Comparison of ENCODE assay signal across 13 mouse cellular contexts in genomic region chr6:103430933-103431594, GRCm38 (mm10).
DNase-seq lines count a peak whose midpoint lies in the region; ATAC-seq lines count a peak whose summit lies in the region.
"Had no signal": no experiment of that assay in that cellular context is flagged by ENCODE, and none has a peak within 500 bp of the region (broad histone marks: within the 10 kb centered on the region; RNA-seq: fewer than 3 reads in every experiment).

No protein-coding gene starts in this region.

- no peaks in the 10 kb centered on the region for H3K9me3 ChIP-seq in forebrain, embryonic 13.5 days (replicated peaks)
- no peaks in the 10 kb centered on the region for H3K9me3 ChIP-seq in forebrain, embryonic 10.5 days
- H3K9me3 ChIP-seq: heart, embryonic 12.5 days; limb, embryonic 13.5 days had no signal

- peak; percentile 91 for ATAC-seq in forebrain, embryonic 13.5 days
- ATAC-seq in megakaryocyte-erythroid progenitor cell, adult 5-6 weeks (replicated peaks; ENCODE audit: low FRiP score, low TSS enrichment, poor library complexity, severe bottlenecking), result no peak
- ATAC-seq: intestine, embryonic 16.5 days had no signal

- H3K27ac ChIP-seq in forebrain, embryonic 13.5 days, result no peak overlapping the region
- H3K27ac ChIP-seq in forebrain, embryonic 10.5 days, result no peak overlapping the region
- H3K27ac ChIP-seq: limb, embryonic 13.5 days had no signal

- 53% methylated on average over 5 of the region's 5 CpGs for WGBS in forebrain, embryonic 13.5 days
- WGBS in forebrain, embryonic 10.5 days, result 82% methylated on average over 5 of the region's 5 CpGs

- no peaks in the 10 kb centered on the region for H3K36me3 ChIP-seq in forebrain, embryonic 13.5 days (ENCODE audit: poor library complexity, severe bottlenecking)
- H3K36me3 ChIP-seq in forebrain, embryonic 10.5 days (replicated peaks), result no peaks in the 10 kb centered on the region
- H3K36me3 ChIP-seq: heart, embryonic 12.5 days; limb, embryonic 13.5 days had no signal

- H3K4me1 ChIP-seq in forebrain, embryonic 13.5 days, result peaks cover 5% of the 10 kb centered on the region; the same call in 1 of the 2 replicates
- no peaks in the 10 kb centered on the region for H3K4me1 ChIP-seq in forebrain, embryonic 10.5 days
- H3K4me1 ChIP-seq: heart, embryonic 12.5 days; limb, embryonic 13.5 days had no signal

- H3K4me2 ChIP-seq in forebrain, embryonic 13.5 days, result no peak overlapping the region
- H3K4me2 ChIP-seq: heart, embryonic 12.5 days; limb, embryonic 13.5 days had no signal

- no peaks in the 10 kb centered on the region for H3K27me3 ChIP-seq in forebrain, embryonic 13.5 days
- H3K27me3 ChIP-seq in forebrain, embryonic 10.5 days (ENCODE audit: poor library complexity, severe bottlenecking), result no peaks in the 10 kb centered on the region
- H3K27me3 ChIP-seq: heart, embryonic 12.5 days; limb, embryonic 13.5 days had no signal

- H3K4me3 ChIP-seq in forebrain, embryonic 13.5 days, result no peak overlapping the region
- H3K4me3 ChIP-seq in forebrain, embryonic 10.5 days, result no peak overlapping the region
- H3K4me3 ChIP-seq: heart, embryonic 12.5 days; limb, embryonic 13.5 days had no signal

- no peak overlapping the region for H3K9ac ChIP-seq in forebrain, embryonic 13.5 days
- H3K9ac ChIP-seq: heart, embryonic 12.5 days; limb, embryonic 13.5 days had no signal

- intact Hi-C loops in left cerebral cortex, postnatal 14 days (cut with DNase I), result no loop called here

- DNase-seq in forebrain, embryonic 10.5 days (ENCODE audit: extremely low spot score, low spot score), result no peak
- peak; percentile 3 for DNase-seq in right cerebral cortex, adult 18-20 months
- DNase-seq in right cerebral cortex, postnatal 14 days, result no peak
- DNase-seq in left cerebral cortex, postnatal 14 days (ENCODE audit: low spot score in 2 of 2), result peak; percentile 8 to 34
- no peak for DNase-seq in adrenal gland, postnatal 14 days
- no peak for DNase-seq in adrenal gland, postnatal 4 days (ENCODE audit: low spot score in 2 of 2)
- DNase-seq: adrenal gland, postnatal 25 days; lung, postnatal 36 days had no signal

Comparison
In these comparisons a context has a peak if more than half of its experiments do, and no peak if none do; other contexts are left out.
1. DNase-seq: peak in right cerebral cortex, adult 18-20 months (single experiment) and left cerebral cortex, postnatal 14 days (2 of 2); none in forebrain, embryonic 10.5 days (single experiment), right cerebral cortex, postnatal 14 days (single experiment), adrenal gland, postnatal 14 days (single experiment) and adrenal gland, postnatal 4 days (0 of 2).